Mouse (Mus musculus) cerebellum, adult 2 months (tissue): ENCODE results near the gene Islr.

Source experiments
- CTCF ChIP-seq: fragments of 200-500 bp; IDR thresholded peaks from 2 replicates; pipeline ENCODE4 v1.5.1; 2011; ENCODE audit warnings: low read depth, mild to moderate bottlenecking, control low read depth, low read length, moderate library complexity, borderline replicate concordance; ENCODE audit not compliant: insufficient read depth
- POLR2A ChIP-seq: fragments of 200-500 bp; IDR thresholded peaks from 2 replicates; pipeline ENCODE4 v1.6.1; 2011; ENCODE audit warnings: low read length, control low read depth, borderline replicate concordance; ENCODE audit not compliant: insufficient read depth

- TF ChIP-seq POLR2A: no peak
- TF ChIP-seq CTCF: no peak
Measured at GRCm38 (mm10) chr9:58159855-58160254, 44.3 kb downstream of the Islr start.
